Mouse (Mus musculus) ES-E14 (cell line): Measurements from ENCODE around the gene A1bg. TPM values are rescaled to one million over a fixed set of nuclear protein-coding genes. Genes with fewer than 3 reads are reported as not detected.

Experiments used
- DNase-seq: peaks from one replicate; pipeline ENCODE4 v3.0.0-alpha.2; 2013; ENCODE audit warnings: low read depth, low spot score
- H3K27ac ChIP-seq: 2 replicates; pipeline ENCODE4 v1.5.1; 2012; ENCODE audit warnings: low read depth, mild to moderate bottlenecking, low read length, moderate library complexity, mixed read lengths; ENCODE audit not compliant: poor library complexity, insufficient read depth, severe bottlenecking
- H3K36me3 ChIP-seq: 2 replicates; pipeline ENCODE4 v1.6.1; 2012; ENCODE audit warnings: mild to moderate bottlenecking, low read length, moderate library complexity, mixed read lengths; ENCODE audit not compliant: control insufficient read depth, poor library complexity, insufficient read depth, severe bottlenecking
- H3K4me1 ChIP-seq, 2 experiments: fragments of 150-350 bp in 1 of 2; sonication (generic) in 1 of 2; 2 replicates each; pipeline ENCODE4 v1.6.1; 2012; ENCODE audit warnings: low read length in 2 of 2, mild to moderate bottlenecking in 1 of 2, mixed read lengths in 1 of 2; ENCODE audit not compliant: control insufficient read depth in 2 of 2, insufficient read depth in 2 of 2, poor library complexity in 1 of 2
- H3K4me3 ChIP-seq, 2 experiments: fragments of 150-350 bp in 1 of 2; sonication (generic) in 1 of 2; 2 replicates each; pipeline ENCODE4 v1.5.1; 2012; ENCODE audit warnings: low read length in 2 of 2, low read depth in 1 of 2, mild to moderate bottlenecking in 1 of 2, mixed read lengths in 1 of 2; ENCODE audit not compliant: insufficient read depth in 1 of 2, poor library complexity in 1 of 2, severe bottlenecking in 1 of 2
- H3K9ac ChIP-seq: 2 replicates; pipeline ENCODE4 v1.6.1; 2012; ENCODE audit warnings: low read depth, mild to moderate bottlenecking, low read length, mixed read lengths; ENCODE audit not compliant: poor library complexity, insufficient read depth, severe bottlenecking
- H3K9me3 ChIP-seq: fragments of 150-350 bp; sonication (generic); 2 replicates; pipeline ENCODE4 v1.6.1; 2012; ENCODE audit warnings: low read depth, mild to moderate bottlenecking, low read length; ENCODE audit not compliant: control insufficient read depth, insufficient read depth
- CHD2 ChIP-seq: IDR thresholded peaks from 2 replicates; pipeline ENCODE4 v1.6.1; 2014; ENCODE audit warnings: mild to moderate bottlenecking, low read depth, low read length, inconsistent platforms
- HCFC1 ChIP-seq: IDR thresholded peaks from 2 replicates; pipeline ENCODE4 v1.6.1; 2012; ENCODE audit warnings: low read length, inconsistent platforms, borderline replicate concordance; ENCODE audit not compliant: insufficient read depth
- MAFK ChIP-seq: IDR thresholded peaks from 2 replicates; pipeline ENCODE4 v1.6.1; 2014; ENCODE audit warnings: mild to moderate bottlenecking, low read depth, low read length, inconsistent platforms; ENCODE audit not compliant: insufficient read depth
- ZC3H11A ChIP-seq: IDR thresholded peaks from 2 replicates; pipeline ENCODE4 v1.6.1; 2012; ENCODE audit warnings: low read depth, mild to moderate bottlenecking, inconsistent platforms, low read length, borderline replicate concordance
- ZNF384 ChIP-seq: IDR thresholded peaks from 2 replicates; pipeline ENCODE4 v1.6.1; 2012; ENCODE audit warnings: low read depth, low read length, inconsistent platforms
- in situ Hi-C, 2 experiments: fragments of 600-800 bp; cut with MboI; formaldehyde crosslinking; loops; one replicate each; pipeline ENCODE4 v1.15.1; 2025; ENCODE audit warnings: low sequenced_read_pairs in 2 of 2, inconsistent platforms in 1 of 2; ENCODE audit not compliant: unreplicated experiment in 2 of 2
- total RNA-seq: library from RNA; depleted of rRNA; stranded (reverse); fragments of 300-350 nt; gene quantifications from 2 replicates; pipeline ENCODE4 v1.2.3, GENCODE M21; 2012; rRNA removed

Gene A1bg
- total RNA-seq = not detected in 2 replicates

DNA sequence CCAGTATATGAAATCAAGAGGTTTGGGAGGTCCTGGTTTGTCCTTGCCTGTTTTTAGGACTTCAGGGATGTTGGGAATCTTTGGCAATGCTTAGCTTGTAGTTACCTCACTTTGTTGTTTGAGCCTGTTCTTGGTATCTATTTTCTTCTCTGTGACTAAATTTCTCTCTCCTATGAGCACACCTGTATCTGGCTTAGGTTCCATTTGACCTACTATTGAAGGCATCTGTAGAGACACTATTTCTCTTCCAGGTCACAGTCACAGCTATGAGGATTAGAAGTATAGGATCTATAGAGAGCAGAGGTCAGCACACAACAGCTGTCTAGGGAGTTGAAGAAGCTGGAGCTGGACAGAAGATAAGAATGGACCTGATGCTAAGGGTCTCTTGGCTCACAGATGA, at the start of gene A1bg:
Gene A1bg, minus strand, starts transcription at position 101 of the 400 bp plus-strand sequence.
- Histone ChIP-seq H3K36me3 (no peaks in the 10 kb centered on the region), H3K9ac (no peak within 1 kb of the TSS), H3K27ac (no peak within 1 kb of the TSS), H3K4me3 (no peak within 1 kb of the TSS), H3K4me1 (no peaks in the 10 kb centered on the region), H3K9me3 (no peaks in the 10 kb centered on the region)
- in situ Hi-C loops = no loop called here
- TF ChIP-seq HCFC1 (no peak), CHD2 (no peak), MAFK (no peak), ZNF384 (no peak), ZC3H11A (no peak)
- no peak for DNase-seq

DNA sequence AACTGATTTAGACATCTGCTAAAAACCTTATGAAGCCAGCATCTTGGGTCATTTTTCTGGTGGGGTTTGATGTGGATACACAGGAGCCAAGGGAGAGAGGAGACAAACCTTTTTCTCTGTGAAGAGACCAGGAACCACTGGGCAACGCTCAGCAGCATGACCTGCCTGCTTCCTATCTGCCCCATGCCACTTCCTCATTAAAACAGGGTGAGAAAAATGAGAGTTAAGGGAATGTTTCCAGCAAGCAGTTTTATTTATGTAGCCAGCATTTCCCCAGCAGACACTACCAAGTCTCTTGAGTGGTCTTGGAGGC, 45.7 kb upstream of the A1bg start:
- H3K27ac ChIP-seq = no peak overlapping the region
- H3K4me3 ChIP-seq = no peak overlapping the region
- in situ Hi-C loops = no loop called here
- H3K9me3 ChIP-seq = no peaks in the 10 kb centered on the region
- no peaks in the 10 kb centered on the region for H3K4me1 ChIP-seq
- H3K9ac ChIP-seq = no peak overlapping the region
- no peak for DNase-seq
- H3K36me3 ChIP-seq = no peaks in the 10 kb centered on the region
- no peak for TF ChIP-seq ZC3H11A
- TF ChIP-seq HCFC1 = no peak
- TF ChIP-seq ZNF384 = no peak
- no peak for TF ChIP-seq CHD2
- TF ChIP-seq MAFK = no peak

DNA sequence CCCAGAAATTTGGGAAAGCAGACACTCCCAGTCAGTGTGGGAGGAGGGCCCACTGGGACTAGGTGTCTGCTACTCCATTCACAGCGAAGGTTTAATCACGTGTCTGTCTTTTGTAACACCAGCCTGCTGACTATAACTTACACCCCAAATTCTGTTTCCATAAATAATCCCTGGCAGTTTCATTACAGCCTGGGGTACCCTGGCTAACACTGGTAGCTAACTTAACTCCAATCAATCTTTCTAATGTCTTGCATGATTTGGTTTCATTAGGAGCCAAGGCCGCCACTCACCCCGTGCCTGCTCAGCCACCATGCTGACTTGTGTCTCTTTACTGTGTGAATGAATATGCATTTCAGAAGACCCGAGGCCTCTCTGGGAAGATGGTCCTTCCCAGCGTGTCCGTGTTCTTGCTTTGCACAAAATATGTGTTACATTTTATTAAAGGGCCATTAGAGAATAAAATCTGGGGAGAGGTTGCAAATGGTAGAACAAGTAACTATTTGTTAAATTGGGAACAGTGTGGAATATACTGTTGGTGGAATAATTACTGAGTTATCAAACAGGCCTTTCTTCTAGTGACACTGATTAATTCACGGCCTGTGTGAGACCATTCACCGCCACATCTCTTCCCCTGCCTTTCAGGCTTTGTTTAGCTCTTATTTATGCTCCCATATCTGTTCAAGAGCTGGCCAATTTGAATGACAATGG, 45.2 kb upstream of the A1bg start:
- no peak for DNase-seq
- H3K27ac ChIP-seq = no peak overlapping the region
- H3K9ac ChIP-seq = no peak overlapping the region
- no peak overlapping the region for H3K4me3 ChIP-seq
- TF ChIP-seq ZC3H11A (no peak), CHD2 (no peak), ZNF384 (no peak), MAFK (no peak)
- H3K36me3 ChIP-seq = no peaks in the 10 kb centered on the region
- in situ Hi-C loops = no loop called here
- no peaks in the 10 kb centered on the region for H3K4me1 ChIP-seq
- no peaks in the 10 kb centered on the region for H3K9me3 ChIP-seq

GRCm38 (mm10) chr15:60925686-60926085, 2.9 kb upstream of the A1bg start:
- in situ Hi-C loops = no loop called here
- TF ChIP-seq MAFK = no peak
- no peak for TF ChIP-seq ZC3H11A
- TF ChIP-seq CHD2 = no peak
- no peak for TF ChIP-seq ZNF384
- TF ChIP-seq HCFC1 = no peak
- Histone ChIP-seq H3K9me3 (no peaks in the 10 kb centered on the region), H3K27ac (no peak overlapping the region), H3K4me1 (no peaks in the 10 kb centered on the region), H3K9ac (no peak overlapping the region), H3K36me3 (no peaks in the 10 kb centered on the region), H3K4me3 (no peak overlapping the region)
- no peak for DNase-seq
